Mouse (Mus musculus) ovary, postnatal 36 days (tissue): Measurements from ENCODE around the gene Pycr1.
"Not testable (repeated sequence)": the region's sequence is repeated elsewhere in the genome, so short reads cannot be mapped to it uniquely, and the experiment has no call there.

Source experiments
- DNase-seq: peaks from one replicate; pipeline ENCODE4 v3.0.0; 2022; ENCODE audit warnings: low spot score, mixed read lengths

Pycr1 gene

DNA sequence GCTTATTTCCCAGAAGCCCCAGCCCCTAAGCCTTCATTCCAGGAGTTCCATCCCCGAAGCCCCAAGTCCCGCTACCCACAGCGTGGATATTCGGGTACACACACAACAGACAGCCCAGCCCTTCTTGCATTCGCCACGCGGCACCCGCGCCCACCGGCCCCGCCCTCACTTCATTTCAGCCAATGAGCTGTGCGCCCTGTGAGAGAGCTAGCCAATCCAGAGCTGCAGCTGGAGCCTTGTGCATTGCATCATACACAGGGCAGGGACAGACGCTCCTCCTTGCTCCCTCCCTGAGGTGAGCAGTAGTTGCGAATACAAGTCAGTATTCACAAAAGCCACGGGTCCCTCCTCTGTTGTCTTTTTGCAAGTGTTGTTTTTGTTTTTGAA lies at the start of gene Pycr1:
Gene Pycr1, minus strand, starts transcription at position 169 of the 387 bp plus-strand sequence.
- peak; percentile 91 for DNase-seq

DNA sequence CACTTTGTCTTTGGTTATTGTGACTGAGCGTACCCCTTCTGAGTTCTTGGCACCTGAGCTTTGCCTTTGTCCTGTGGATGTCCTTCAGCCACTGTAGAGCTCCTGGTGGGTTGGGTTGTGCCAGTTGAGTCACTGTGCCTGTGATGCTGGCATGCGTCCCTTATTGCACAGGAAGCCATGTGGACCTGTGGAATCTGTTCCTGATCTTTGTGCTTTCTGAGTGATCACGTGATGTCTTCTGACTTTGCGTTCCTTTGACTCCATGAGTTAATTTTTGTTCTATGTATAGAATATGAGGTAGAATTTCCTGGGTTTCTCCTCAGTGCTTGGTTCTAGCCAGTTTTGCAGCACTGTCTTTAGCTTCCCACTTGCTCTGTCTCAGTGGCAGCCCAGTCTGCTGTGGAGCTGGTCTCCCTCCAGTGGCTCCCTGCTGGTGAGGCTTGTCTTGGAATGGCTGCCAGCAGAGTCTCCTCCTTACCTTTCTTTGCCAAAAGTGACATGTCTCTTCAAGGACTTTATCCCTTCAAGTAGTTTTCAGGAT lies 49.0 kb upstream of the Pycr1 start:
- no peak for DNase-seq

DNA sequence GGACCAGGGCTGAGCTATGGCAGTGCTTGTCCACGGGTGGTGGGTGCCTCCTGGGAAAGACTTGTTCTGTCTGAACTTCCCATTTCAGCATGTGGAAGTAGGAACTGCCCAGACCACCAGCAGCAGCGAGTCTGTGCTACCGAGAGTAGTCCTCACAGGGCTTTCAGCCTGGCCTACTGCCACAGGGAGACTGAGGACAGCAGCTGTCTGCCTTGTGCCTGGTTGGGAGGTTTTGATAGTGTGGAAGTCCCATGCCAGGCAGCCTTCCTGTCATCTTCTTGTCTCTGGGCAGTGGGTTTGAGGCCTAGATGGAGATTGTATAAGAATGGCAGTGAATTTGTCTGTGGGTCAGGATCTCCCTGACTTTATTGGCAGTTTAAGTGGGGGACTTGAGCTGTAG lies 45.8 kb upstream of the Pycr1 start:
- DNase-seq = no peak

DNA sequence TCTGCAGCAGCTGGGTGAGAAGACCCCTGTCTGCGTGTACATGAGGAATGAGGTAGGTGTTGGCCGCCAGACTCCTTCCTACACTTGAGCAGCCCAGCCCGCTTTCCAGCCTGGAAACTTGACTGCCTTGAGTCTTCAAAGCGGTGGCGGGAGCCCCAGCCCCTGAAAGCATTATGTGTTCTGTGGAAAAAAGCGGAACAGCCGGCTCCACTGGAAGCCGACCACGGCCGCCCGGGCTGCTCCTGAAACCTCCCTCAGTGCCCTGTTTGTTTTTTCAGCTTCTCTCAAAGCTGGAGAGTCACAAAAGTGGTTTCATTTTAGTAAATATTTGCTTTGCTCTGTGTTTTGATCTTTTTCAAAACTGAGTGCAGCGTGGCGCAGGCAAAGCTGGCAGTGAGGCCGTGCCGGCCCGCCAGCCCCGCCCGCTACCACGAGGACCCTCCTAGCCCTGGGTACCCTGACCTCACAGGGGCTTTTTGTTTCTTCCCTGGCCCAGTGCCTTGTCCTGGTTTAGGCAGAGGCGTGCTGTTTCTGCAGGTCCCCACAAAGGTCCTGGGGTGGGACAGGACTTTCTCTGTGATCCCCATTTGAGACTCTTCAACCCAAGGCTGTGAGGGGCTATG lies 43.2 kb upstream of the Pycr1 start:
- DNase-seq = no peak

DNA sequence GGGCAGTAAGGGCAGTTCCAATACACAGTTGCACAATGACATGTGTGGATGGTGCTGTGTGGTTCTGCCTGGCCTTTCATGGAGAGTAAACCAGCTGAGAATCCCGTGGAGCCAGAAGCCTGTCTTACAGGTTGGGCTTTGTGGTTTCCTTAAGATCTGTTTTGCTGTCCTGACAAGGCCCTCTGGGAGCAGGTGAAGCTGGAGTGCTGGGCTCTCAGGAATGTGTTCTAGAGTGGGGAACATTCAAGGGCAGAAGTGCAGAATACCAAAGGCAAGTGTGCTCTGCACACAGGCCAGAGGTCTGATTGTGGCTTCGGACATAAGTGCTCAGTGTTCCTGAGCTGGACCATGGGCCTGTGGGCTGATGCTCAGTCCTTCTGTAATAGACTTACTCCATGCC lies 41.1 kb upstream of the Pycr1 start:
- no peak for DNase-seq

DNA sequence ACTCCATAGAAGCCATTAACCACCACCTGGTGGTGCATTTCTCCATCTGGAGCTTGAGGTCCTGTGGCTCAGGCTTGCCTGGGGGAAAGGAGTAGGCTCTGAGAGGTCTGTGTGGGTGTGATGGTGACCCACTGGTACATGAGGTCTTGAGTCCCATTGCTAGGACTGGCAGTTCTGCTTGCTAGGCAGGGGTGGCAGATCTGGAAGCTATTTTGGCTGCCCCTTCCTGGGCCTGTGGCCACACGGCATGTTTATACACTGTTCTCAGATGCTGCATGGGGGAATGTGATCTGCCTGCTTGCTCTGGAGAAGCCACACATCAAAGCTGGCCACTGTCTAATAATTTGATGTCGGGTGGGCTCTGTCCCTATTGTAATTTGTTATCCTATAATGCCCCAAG lies 40.5 kb upstream of the Pycr1 start:
- DNase-seq = no peak

DNA sequence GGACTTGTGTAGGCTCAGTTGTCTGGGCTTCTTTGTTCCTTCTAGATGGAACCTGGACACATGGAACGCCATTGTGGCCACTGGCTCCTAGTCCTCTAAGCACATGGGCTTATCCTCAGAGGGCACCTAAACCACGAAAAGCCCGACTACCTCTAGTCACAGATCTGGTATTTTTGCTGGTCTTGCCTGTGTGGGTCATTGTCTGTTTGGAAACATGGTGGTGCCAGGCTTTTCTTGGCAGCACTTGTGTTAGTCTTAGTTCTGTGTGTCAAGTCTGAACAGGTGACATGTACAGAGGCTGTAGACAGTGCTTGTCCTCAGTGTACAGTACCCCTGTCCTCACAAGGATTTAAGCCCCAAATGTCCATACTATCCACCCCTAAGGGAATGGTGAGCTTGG lies 40.0 kb upstream of the Pycr1 start:
- DNase-seq = no peak

DNA sequence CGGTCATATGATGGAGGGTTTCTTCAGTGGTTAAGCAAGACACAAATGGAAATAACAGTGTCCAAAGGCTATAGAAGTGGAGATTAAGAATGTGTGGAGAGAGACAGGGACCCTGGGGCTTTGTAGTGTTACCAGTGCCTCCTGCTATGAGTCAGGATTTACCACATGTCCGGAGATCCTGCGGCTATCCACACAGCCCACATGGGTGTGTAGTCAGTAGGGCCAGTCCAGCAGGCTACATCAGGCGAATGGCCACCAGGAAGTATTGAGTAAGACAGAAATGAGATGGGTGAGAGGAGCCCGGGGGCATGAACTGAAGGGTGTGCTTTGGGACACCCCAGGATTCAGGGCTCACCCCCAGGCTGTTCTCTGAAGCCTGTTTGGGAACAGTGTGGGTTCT lies 39.1 kb upstream of the Pycr1 start:
- no peak for DNase-seq

DNA sequence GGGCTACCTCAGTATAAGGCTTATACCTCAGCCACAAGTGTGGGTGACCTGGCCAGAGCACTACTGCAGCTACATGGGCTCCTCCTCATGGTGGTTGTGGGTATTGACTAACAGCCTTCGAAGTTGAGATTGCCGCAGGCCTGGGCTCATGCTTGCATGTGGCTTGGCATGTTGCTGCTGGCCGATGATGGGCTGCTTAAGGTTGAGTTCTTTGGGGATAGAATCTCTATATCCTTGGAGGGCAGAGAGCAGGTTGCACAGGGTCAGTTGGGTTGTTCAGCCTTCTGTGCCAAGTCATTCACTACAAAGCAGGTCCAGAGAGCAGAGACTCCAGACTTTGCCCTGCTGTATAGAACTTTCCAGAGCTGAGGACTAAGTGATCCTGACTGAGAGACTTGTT lies 36.3 kb upstream of the Pycr1 start:
- DNase-seq = no peak

DNA sequence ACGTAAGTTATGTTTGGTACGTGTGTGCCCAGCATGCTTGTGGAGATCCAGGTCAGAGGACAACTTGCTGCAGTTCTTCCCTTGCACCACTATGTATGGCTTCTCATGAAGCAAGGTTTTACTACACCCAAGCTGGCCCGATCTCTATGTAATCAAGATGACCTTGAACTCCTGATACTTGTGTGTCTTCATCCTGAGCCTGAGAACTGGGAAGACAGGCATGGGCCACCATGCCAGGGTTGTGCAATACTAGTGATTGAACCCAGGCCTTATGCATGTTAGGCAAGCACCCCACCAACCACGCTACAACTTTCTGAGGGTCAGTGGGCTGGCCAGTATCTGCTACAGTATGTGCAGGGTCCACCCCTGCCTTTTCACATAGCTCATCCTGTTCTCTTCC lies 33.4 kb upstream of the Pycr1 start:
- no peak for DNase-seq

DNA sequence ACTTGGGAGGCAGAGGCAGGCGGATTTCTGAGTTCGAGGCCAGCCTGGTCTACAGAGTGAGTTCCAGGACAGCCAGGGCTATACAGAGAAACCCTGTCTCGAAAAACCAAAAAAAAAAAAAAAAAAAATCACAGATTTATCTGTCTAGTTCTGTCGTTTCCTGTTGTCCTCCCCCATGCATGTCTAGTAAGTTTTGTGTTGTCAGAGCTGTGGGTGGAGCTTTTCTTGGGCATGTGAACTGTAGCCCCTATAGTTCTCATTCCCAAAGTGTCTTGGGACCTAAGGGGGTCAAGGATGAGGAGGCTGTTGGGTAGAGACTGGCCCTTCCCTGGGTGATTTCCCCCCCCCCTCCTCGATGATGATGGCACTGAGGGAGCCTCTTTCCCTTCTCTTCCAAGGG lies 32.3 kb upstream of the Pycr1 start:
- not testable (repeated sequence) for DNase-seq

DNA sequence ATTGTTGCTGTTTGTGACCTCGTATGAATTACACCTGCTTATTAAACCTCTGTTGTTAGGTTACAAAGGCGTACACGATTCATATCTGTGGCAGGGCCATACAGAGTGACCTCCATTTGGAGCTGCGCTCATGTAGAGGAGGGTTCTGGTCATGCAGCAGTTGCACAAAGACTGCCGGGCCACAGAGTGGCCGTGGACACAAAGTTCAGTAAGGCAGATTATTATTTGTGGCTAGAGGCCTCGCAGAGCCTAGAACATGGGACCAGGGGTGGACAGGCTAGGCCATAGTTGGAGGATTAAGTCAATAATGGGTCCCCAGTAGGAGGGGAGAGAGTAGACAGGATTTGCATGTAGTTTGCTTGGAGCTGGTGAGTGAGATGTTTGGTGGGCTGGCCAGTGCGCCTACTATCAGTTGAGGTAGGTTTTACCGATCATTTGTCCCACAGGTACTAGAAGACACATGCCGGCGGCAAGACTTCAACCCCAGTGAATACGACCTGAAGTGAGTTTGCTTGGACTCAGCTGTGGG lies 30.1 kb upstream of the Pycr1 start:
- no peak for DNase-seq

DNA sequence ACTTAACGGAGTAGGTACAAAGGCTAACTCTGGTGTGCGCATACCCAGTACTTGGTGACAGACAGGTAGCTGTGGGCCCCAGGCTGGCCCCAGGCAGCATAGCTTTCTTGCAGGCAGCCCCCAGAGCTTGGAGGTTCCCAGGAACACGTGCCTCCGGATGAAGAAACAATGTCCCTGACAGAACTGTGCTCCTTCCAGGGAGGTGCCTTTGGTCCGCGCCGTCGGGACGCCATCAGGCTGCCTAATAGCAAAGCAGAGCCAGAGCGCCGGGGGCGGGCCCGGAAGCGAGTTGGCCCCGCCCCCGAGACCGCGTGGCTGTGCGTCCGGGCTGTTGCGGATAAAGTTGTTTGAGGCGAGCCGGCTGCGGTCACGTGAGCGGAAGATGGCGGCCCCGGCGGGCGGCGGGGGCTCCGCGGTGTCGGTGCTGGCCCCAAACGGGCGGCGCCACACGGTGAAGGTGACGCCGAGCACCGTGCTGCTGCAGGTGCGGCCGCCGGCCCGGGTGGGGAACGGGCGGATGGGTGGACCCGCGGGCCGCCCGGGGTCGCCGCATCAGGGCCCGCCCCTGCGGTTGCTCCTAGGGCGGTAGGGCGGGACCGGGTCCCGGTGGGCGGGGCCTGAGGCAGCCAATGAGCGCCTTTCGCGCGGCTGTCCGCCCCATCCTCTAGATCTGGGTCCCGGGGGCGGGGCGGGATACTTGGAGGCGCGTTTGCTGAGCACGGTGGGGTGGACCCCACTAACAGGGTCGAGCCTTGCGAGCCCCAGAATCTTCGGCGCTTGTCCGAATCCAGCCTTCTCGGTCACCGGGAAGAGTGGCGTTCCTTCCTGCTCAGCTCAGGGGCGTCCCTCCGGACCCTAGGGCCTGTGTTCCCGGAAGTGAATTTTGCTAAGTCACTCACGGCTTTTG lies 29.4 kb upstream of the Pycr1 start, which contains the start of gene Aspscr1:
Gene Aspscr1, plus strand, starts transcription at position 287 of the 907 bp plus-strand sequence.
- peak; percentile 97 for DNase-seq

DNA sequence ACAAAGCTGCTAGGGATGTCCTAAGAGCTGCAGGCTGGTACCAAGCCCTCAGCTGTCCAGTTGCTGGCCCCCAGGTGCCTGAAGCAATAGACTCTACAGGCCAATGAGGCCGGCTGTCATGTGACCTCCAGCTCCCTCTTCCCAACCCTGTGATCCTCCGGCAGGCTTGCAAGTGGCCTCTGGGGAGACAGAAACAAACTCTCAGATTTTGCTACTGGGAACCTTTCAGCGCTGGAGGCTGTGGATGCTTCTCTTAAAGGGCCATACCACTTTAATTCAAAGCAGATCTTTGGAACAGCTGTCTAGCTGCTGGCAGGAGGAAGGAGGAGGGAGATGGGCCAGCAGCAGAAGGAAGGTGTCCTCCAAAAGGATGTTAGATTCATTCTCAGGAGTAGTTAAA lies 23.0 kb upstream of the Pycr1 start:
- DNase-seq = no peak

DNA sequence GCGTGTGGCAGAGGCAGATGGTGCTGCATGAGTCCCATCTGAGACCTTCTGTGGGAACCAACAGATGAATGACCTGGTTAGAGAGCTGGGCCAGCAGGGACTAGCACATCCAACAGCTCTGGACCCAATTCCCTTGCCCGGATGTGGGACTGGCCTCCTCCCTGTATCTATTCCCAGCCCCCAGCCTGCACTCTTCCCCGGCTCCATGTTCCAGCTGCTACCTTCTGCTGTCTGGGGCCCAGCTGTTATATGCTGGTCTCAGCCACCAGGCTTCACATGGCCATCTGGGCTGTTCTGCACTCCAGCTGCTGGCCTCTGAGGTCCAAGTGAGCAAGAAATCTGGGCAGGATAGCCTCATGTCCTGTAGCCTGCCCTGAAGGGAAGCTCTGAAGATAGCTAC lies 21.8 kb upstream of the Pycr1 start:
- DNase-seq = no peak

DNA sequence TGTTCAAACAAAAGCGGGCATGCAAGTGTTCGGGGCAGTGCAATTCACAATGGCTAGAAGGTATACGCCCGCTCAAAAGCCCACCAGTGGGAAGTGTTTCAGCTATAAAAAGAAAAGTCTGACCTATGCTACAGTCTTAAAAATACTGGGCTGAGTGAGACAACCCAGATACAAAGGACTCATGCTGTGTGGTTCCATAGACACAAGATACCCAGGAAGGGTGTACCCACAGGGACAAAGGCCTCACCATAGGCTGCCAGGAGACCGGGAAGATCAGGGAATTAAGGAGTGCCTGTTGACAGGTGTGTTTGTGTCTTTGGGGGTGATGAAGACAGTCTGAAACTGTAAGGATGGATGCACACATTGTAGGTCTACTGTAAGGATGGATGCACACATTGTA lies 20.1 kb upstream of the Pycr1 start:
- no peak for DNase-seq

DNA sequence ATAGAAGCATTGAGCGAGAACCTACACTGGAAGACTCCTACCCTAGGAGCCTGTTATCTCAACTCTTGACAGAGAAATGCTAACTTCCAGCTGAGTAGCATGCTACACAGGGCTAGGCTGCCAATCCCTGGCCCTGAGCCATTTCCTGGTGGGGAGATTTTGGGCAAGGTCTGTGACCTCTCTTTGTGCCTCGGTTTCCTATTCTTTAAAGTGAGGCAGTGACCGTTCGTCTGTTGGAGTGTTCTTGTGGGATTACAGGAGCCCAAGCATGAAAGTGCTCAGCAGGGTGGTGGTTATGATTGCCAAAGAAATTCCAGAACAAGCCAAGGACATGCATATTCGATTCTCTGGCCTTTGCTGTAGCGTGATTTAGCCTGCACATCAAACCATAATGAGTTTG lies 19.2 kb upstream of the Pycr1 start:
- peak; percentile 25 for DNase-seq

DNA sequence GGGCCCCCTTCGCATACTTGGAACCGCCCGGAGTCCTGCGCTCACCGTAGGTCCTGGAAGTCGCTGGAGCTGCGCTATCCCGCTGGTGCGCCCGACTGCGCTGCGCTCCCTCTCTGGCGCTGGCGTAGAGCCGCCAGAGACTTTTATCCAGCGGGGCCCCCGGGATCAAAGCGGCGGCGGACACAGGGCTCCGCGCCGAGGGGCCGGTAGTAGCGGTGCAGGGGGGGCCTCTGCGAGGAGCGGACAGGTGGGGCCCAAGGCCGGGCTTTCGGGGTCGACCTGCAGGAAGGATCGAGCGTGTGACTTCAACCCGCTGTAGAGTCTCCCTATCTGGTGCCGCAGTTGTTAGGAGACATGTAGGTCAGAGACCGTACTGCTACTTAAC lies 17.5 kb upstream of the Pycr1 start, which contains the start of gene Notum:
Gene Notum, minus strand, starts transcription at position 100 of the 385 bp plus-strand sequence.
- DNase-seq = peak; percentile 23

DNA sequence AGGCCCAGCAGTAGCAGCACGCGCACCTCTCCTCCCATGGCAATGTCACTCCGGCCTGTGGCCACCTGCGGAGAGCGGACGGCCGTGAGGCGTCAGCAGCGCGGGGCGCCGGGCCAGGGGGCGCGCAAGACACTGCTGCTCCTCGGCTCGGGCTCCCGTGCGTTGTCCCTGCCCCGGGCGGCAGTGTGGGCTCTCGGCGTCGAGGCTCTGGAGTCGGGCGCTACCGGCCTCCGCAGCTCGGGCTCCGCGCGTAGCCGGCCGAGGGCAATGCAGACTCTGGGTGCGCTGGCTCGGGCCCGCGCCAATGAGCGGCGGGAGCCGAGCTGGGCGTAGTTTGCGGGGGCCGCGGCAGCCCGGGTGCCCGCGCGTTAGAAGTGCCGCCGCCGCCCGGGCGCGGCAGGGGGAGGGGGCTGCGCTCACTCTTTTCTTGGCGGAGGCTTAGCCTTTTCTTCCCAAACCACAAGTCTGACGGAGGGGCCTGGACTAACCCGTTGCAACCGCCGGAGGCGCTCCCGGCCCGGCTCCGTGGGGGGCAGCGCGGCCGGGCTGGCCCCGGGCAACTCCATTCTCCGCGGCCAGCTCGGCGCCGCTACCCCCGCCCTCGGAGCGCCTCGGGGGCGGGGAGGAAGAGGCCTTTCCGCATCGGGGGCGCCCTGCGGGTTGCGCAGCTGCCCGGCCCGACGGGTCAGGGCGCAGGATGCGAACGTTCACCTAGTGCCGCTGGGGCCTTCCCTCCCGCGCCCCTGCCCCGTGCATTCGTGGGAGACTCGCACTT lies 16.9 kb upstream of the Pycr1 start:
- DNase-seq = peak; percentile 64

DNA sequence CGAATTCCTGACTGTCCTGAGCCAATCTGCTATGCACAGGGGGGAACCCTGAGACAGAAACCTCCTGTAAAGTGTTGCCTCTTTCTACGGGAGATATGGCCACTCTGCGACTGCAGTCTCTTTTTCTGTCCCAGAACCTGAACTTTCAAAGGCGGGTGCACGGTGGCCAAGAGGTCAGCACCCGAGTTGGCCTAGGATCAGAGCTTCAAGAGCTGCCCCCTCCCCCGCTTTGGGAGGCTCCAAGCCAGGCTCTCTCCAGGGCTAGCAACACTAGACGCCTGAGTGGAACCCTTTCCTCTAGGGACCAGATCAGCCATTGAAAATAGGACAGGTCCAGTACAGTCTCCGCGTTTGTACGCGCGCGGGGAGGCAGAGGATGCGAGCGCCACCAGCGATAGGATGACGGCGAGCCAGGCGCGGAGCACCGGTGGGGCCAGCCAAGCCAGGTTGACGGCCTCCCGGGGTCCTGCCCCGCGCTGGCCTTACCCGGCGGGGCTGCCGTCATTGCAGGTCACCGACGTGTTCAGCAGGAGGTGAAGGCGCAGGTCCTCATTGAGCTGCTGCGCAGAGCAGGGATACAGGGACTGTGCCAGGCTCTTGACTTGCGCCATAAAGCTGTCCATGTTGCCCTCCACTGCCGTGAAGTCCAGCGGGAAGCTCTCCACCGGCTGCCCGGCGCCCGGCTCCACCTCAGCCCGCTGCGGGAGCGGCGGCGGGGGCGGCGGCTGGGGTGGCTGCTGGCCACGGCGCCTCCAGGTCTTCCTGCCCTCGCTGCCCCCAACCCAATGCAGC lies 16.1 kb upstream of the Pycr1 start:
- peak; percentile 18 for DNase-seq

DNA sequence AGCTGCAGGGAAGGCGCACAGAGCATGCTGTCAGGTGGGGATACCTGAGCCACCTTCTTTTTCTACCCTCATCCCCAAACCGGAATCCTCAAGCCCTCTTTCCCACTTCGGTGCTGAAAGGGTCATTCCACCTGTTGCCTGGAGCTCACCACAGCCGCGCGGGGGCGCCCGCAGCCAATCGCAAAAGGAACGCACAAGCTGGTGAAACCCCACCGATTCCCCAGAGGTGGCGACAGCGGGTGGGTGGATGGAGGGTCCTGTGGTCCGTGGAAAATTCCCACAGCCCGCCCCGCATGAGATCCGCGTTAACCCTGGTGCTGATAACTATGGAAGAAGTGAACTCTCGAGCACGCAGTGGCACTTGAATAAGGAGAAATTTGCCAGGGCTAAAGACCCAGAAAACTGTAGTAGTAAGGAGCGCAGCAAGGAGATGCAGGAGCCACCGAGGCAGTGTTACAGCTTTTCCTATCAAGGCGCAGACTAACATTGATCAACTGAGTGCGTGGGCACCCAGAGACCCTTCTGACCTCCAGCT lies 15.4 kb upstream of the Pycr1 start:
- peak; percentile 82 for DNase-seq
